Mouse (Mus musculus) heart, embryonic 14.5 days (tissue): Measurements from ENCODE around the gene Nrcam. TPM values are rescaled to one million over a fixed set of nuclear protein-coding genes. Genes with fewer than 3 reads are reported as not detected.

Experiments used
- ATAC-seq: fragments of 200-750 bp; cut with Nextera tagmentation; 2 replicates; pipeline ENCODE4 v1.8.0; 2017; ENCODE audit warnings: low read depth, moderate TSS enrichment; ENCODE audit not compliant: insufficient number of reproducible peaks, insufficient read depth, low FRiP score
- H3K27ac ChIP-seq, 2 experiments: fragments of 200-500 bp in 1 of 2; fragments of 300-500 bp in 1 of 2; sonication (generic) in 1 of 2; replicated peaks in 1 of 2; 2 replicates each; pipeline ENCODE4 v1.5.1; 2012 to 2014; ENCODE audit warnings: low read depth in 2 of 2, low read length in 2 of 2, control low read depth in 1 of 2, mild to moderate bottlenecking in 1 of 2, mixed read lengths in 1 of 2; ENCODE audit not compliant: control insufficient read depth in 1 of 2, insufficient read depth in 1 of 2
- H3K27me3 ChIP-seq: fragments of 300-500 bp; sonication (generic); 2 replicates; pipeline ENCODE4 v1.6.1; 2014; ENCODE audit warnings: mild to moderate bottlenecking, low read length, control low read depth; ENCODE audit not compliant: control insufficient read depth, insufficient read depth
- H3K36me3 ChIP-seq: fragments of 300-500 bp; sonication (generic); 2 replicates; pipeline ENCODE4 v1.6.1; 2014; ENCODE audit warnings: mild to moderate bottlenecking, control low read depth, low read length, mixed read lengths; ENCODE audit not compliant: control insufficient read depth, insufficient read depth
- H3K4me1 ChIP-seq, 2 experiments: fragments of 200-500 bp in 1 of 2; fragments of 300-500 bp in 1 of 2; sonication (generic) in 1 of 2; 2 replicates each; pipeline ENCODE4 v1.6.1; 2012 to 2014; ENCODE audit warnings: low read length in 2 of 2, control low read depth in 1 of 2, mixed read lengths in 1 of 2; ENCODE audit not compliant: control insufficient read depth in 2 of 2, insufficient read depth in 2 of 2
- H3K4me2 ChIP-seq: fragments of 300-500 bp; sonication (generic); 2 replicates; pipeline ENCODE4 v1.6.1; 2014; ENCODE audit warnings: mild to moderate bottlenecking, low read length
- H3K4me3 ChIP-seq, 2 experiments: fragments of 200-500 bp in 1 of 2; fragments of 300-500 bp in 1 of 2; sonication (generic) in 1 of 2; 2 replicates each; pipeline ENCODE4 v1.5.1; 2012 to 2014; ENCODE audit warnings: low read length in 2 of 2, mild to moderate bottlenecking in 2 of 2, control low read depth in 1 of 2, low read depth in 1 of 2, moderate library complexity in 1 of 2; ENCODE audit not compliant: control insufficient read depth in 1 of 2, insufficient read depth in 1 of 2
- H3K9ac ChIP-seq: fragments of 300-500 bp; sonication (generic); 2 replicates; pipeline ENCODE4 v1.6.1; 2014; ENCODE audit warnings: mild to moderate bottlenecking, low read length
- H3K9me3 ChIP-seq: fragments of 300-500 bp; sonication (generic); 2 replicates; pipeline ENCODE4 v1.6.1; 2016; ENCODE audit warnings: low read length, control low read depth; ENCODE audit not compliant: control insufficient read depth
- WGBS: fragments of 180-500 bp; shearing (Covaris S2); extraction: QIAGEN DNeasy Blood & Tissue Kit; methylation state at CpG from one replicate; pipeline ENCODE4 v1.1.7; 2014; 5-methylcytosine and 5-hydroxymethylcytosine counted together
- polyA plus RNA-seq: library from polyadenylated mRNA; unstranded; fragments of >200 nt; fragmentation: Nextera tagmentation; extraction: Ambion mirVana; gene quantifications from 2 replicates; pipeline ENCODE4 v1.2.1, GENCODE M21; 2014

The Nrcam gene
- polyA plus RNA-seq, 1 experiment from 2014 or later, result 1.3 TPM

DNA sequence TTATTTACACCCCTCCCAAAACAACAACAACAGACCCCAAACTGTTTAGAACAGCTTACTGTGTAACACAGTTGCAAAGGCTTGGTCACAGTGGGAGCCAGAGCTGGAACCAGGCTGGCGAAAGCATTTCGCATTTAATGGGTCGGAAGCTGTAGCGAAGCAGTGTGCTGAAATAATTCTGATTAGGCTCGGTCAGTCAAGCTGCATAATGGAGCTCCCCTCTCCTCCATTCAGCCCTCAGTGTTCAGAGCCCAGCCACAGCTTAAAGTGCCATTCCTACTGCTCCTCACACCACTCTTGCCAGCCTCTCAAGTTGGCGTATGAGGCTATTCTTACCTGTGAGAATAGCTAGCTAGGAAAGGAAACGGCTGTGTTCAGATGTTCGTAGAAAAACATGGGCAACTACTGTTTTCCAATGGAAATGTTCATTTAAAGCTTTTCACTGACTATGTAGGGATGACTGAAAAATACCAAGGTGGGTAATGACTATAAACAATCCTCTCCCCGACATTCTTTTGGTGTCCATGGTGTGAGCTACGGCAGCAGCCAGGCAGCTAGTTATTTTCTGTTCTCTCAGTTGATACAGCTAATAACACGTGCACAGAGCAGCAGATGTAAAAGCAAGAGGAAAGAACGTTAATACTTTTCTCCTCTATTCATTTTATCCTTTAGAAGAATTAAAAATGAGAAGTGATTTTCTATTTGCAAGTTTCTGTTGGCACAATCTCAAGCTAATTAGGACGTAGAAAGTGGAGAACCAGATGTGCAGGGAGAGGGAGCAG lies 108.6 kb downstream of the Nrcam start:
- no peaks in the 10 kb centered on the region for H3K27me3 ChIP-seq
- H3K36me3 ChIP-seq, result no peaks in the 10 kb centered on the region
- ATAC-seq, result no peak
- no peak overlapping the region for H3K9ac ChIP-seq
- no peaks in the 10 kb centered on the region for H3K9me3 ChIP-seq
- H3K4me3 ChIP-seq, result no peak overlapping the region
- no peak overlapping the region for H3K4me2 ChIP-seq
- WGBS, result 79% methylated on average over 13 of the region's 13 CpGs
- H3K4me1 ChIP-seq, result no peaks in the 10 kb centered on the region
- no peak overlapping the region for H3K27ac ChIP-seq

DNA sequence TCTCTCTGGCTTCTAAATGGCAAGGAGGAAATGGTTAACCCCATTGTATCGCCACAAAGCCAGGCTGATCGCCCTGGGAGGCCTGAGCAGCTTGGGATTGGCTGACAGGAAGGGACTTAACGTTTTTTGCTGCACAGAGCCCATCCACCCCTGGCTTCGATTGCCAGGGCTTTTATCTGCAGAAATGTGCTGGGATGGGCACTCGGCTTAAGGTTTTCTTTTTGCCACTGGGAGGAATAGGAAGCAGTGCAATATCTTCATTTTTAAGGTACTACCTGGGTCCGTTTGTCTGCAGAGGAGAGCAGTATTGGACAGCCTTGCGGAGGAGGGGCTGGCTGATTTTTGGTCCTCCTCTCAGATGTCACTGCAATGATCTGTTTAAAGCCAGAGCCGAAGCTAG lies 110.2 kb downstream of the Nrcam start:
- no peaks in the 10 kb centered on the region for H3K27me3 ChIP-seq
- H3K4me2 ChIP-seq, result peak overlapping the region; percentile 48
- WGBS, result 9% methylated on average over 8 of the region's 8 CpGs
- H3K9ac ChIP-seq, result no peak overlapping the region
- H3K4me1 ChIP-seq, result no peaks in the 10 kb centered on the region
- H3K36me3 ChIP-seq, result no peaks in the 10 kb centered on the region
- ATAC-seq, result no peak
- no peaks in the 10 kb centered on the region for H3K9me3 ChIP-seq
- H3K27ac ChIP-seq, result no peak overlapping the region
- H3K4me3 ChIP-seq, result no peak overlapping the region

DNA sequence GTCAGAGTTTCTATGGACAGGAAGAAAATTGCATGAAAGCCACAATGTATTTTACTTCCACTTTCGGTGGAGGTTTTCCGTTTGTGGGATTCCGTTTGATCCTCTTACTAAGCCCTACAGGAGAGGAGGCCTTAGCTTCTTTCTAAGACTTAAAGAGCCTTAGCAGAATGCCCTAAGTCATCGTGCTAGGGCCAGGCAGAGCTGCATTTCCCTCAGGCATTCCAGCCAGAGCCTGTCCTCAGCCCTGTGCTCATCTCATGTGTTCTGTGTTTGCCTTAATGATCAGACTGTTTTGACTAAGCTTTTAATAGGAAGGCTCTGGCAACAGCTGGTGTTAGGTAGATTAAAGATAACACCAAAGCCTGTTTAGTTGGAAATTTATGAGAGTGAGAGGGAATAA lies 111.5 kb downstream of the Nrcam start:
- Histone ChIP-seq H3K9me3 (no peaks in the 10 kb centered on the region), H3K9ac (no peak overlapping the region), H3K27me3 (no peaks in the 10 kb centered on the region), H3K4me2 (no peak overlapping the region), H3K4me3 (no peak overlapping the region), H3K36me3 (no peaks in the 10 kb centered on the region), H3K27ac (no peak overlapping the region), H3K4me1 (no peaks in the 10 kb centered on the region)
- WGBS, result 55% methylated on average over 4 of the region's 4 CpGs
- no peak for ATAC-seq

DNA sequence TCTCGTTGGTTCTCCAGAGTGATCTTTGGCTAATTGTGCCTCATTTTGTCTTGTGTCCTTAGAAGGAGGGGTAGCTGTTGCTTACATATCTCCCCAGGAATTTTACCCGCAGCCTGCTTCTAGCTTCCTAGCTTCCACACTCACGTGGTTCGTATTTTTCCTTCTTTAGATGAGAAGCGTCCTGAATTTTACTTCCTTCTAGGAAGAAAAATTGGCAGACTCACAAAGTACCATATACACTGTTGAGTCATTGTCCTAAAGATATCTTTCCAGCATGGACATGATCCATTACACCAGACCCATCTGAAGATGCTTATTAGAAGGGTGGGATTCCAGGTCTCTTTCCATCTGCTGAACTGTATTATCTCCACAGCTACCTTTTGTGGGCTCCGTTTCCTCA lies 122.2 kb downstream of the Nrcam start:
- no peak for ATAC-seq
- no peaks in the 10 kb centered on the region for H3K9me3 ChIP-seq
- H3K4me3 ChIP-seq, result no peak overlapping the region
- no peak overlapping the region for H3K27ac ChIP-seq
- H3K4me2 ChIP-seq, result no peak overlapping the region
- no peak overlapping the region for H3K9ac ChIP-seq
- 60% methylated on average over 6 of the region's 6 CpGs for WGBS
- no peaks in the 10 kb centered on the region for H3K4me1 ChIP-seq
- H3K27me3 ChIP-seq, result no peaks in the 10 kb centered on the region
- H3K36me3 ChIP-seq, result no peaks in the 10 kb centered on the region

DNA sequence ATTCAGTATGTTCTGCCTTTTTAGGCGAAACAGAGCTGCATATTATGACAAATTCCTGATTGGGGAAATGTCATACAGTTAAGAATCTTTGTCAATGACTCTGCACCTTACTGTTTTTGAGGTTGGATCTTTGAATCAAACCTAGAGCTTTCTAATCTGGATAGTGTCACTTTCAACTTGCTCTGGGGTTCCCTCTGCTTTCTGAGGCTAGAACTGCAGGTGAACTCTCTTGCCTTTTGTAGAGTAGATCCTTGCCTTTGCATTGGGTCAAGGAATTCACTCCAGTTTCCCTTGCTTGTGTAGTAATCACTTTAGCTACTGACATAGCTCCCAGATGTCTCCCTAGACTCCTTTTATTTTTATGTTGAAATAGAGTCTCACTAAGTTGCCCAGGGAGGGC lies 123.1 kb downstream of the Nrcam start:
- Histone ChIP-seq H3K27me3 (no peaks in the 10 kb centered on the region), H3K4me3 (no peak overlapping the region), H3K4me1 (no peaks in the 10 kb centered on the region), H3K4me2 (no peak overlapping the region), H3K36me3 (no peaks in the 10 kb centered on the region), H3K27ac (no peak overlapping the region), H3K9ac (no peak overlapping the region), H3K9me3 (no peaks in the 10 kb centered on the region)
- ATAC-seq, result no peak
- WGBS, result 34% methylated on average over 1 of the region's 1 CpGs

DNA sequence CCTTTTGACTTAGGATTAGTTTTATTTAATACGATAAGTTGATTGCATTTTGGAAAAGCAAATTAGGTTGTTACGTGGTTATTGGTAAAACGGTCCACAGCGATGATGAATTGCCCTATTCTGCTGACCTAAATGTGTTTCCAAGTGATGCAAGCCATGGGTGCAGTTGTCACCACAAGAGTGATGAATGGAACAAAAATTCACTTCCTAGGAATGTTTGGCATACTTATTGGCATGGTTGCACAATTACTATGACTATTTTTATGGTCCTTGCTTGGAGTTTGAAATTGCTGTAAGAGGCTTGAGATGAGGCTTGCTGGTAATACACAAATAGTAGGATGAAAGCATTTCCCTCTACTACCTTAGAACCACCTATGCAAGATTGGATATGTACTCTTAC lies 125.1 kb downstream of the Nrcam start:
- Histone ChIP-seq H3K9ac (no peak overlapping the region), H3K4me3 (no peak overlapping the region), H3K4me1 (no peaks in the 10 kb centered on the region), H3K4me2 (no peak overlapping the region), H3K27me3 (no peaks in the 10 kb centered on the region), H3K9me3 (no peaks in the 10 kb centered on the region), H3K36me3 (no peaks in the 10 kb centered on the region), H3K27ac (no peak overlapping the region)
- no peak for ATAC-seq
- 86% methylated on average over 4 of the region's 4 CpGs for WGBS

DNA sequence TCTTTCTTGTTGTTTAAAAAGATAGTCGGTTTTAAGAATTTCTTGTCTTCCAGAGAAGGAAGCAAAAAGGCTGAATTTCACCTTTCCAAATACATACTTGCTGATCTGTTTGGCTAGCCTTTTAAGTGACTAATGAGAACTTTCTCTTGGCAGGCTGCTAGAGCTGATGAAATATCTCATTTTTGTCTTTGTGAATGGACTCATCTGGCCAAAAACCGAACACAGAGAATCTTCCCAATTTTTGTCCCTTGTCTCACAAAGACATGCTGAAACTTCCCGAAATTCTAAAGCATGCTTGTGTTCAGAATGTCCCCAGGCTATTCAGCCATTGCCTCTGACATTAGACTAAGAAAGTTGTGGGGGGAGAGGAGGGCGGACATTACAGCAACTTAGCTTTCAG lies 129.3 kb downstream of the Nrcam start:
- Histone ChIP-seq H3K27me3 (no peaks in the 10 kb centered on the region), H3K27ac (no peak overlapping the region), H3K4me3 (no peak overlapping the region), H3K36me3 (no peaks in the 10 kb centered on the region), H3K4me2 (no peak overlapping the region), H3K9ac (no peak overlapping the region), H3K4me1 (no peaks in the 10 kb centered on the region), H3K9me3 (no peaks in the 10 kb centered on the region)
- no peak for ATAC-seq
- WGBS, result 62% methylated on average over 4 of the region's 4 CpGs

DNA sequence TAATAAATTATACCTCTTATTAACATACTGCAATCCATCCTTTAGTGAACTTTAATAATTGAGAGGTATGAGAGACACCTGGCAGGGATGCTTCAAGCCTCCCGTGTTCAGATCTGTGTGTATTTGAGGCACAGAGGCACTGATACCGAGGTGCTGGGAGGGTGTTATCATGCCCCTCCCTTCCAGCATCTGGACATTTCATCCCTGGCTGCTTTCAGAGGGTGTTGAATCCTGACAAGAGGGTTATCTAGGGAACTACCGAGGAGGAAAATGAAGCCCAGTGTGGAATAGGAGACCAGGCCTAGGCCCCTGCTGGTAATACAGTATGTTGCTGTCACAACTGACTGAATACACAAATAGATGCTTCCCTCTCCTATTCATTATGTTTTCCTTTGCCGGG lies 133.8 kb downstream of the Nrcam start:
- WGBS, result 34% methylated on average over 4 of the region's 4 CpGs
- Histone ChIP-seq H3K9me3 (no peaks in the 10 kb centered on the region), H3K27me3 (no peaks in the 10 kb centered on the region), H3K9ac (no peak overlapping the region), H3K4me3 (no peak overlapping the region), H3K4me2 (no peak overlapping the region), H3K36me3 (no peaks in the 10 kb centered on the region), H3K27ac (no peak overlapping the region), H3K4me1 (no peaks in the 10 kb centered on the region)
- no peak for ATAC-seq
